Mouse (Mus musculus) heart, embryonic 10.5 days (tissue): ENCODE measurements around the gene Susd3. TPM values are rescaled to one million over a fixed set of nuclear protein-coding genes. Genes with fewer than 3 reads are reported as not detected.
A peak's percentile ranks its signal among the peaks of the same experiment; 100 is the strongest.

Experiments used
- DNase-seq: peaks from one replicate; pipeline ENCODE4 v3.0.0-alpha.2; 2017; ENCODE audit warnings: low spot score
- H3K27ac ChIP-seq: fragments of 300-500 bp; sonication (generic); 2 replicates; pipeline ENCODE4 v1.5.1; 2016; ENCODE audit warnings: mild to moderate bottlenecking
- H3K27me3 ChIP-seq: fragments of 300-500 bp; sonication (generic); 2 replicates; pipeline ENCODE4 v1.6.1; 2016; ENCODE audit warnings: mild to moderate bottlenecking; ENCODE audit not compliant: poor library complexity, insufficient read depth, severe bottlenecking
- H3K36me3 ChIP-seq: fragments of 300-500 bp; sonication (generic); 2 replicates; pipeline ENCODE4 v1.6.1; 2016; ENCODE audit warnings: mild to moderate bottlenecking, moderate library complexity
- H3K4me1 ChIP-seq: fragments of 300-500 bp; sonication (generic); 2 replicates; pipeline ENCODE4 v1.6.1; 2016; ENCODE audit warnings: mild to moderate bottlenecking
- H3K4me3 ChIP-seq: fragments of 300-500 bp; sonication (generic); 2 replicates; pipeline ENCODE4 v1.5.1; 2016; ENCODE audit warnings: mild to moderate bottlenecking, moderate library complexity
- H3K9me3 ChIP-seq: fragments of 300-500 bp; sonication (generic); 2 replicates; pipeline ENCODE4 v1.6.1; 2016; ENCODE audit warnings: mild to moderate bottlenecking, moderate library complexity
- WGBS: fragments of 180-500 bp; shearing (Covaris S2); methylation state at CpG from one replicate; pipeline ENCODE4 v1.1.7; 2016; 5-methylcytosine and 5-hydroxymethylcytosine counted together
- polyA plus RNA-seq: library from polyadenylated mRNA; unstranded; fragments of >200 nt; fragmentation: Nextera tagmentation; extraction: Ambion mirVana; gene quantifications from 2 replicates; pipeline ENCODE4 v1.2.1, GENCODE M21; 2016

Gene Susd3
- polyA plus RNA-seq = 0.41 and 1.1 TPM in 2 replicates

GRCm38 (mm10) chr13:49248467-49248862 is at the start of gene Susd3:
TSS of gene Susd3 (minus strand) at chr13:49248706.
- Histone ChIP-seq H3K27me3 (peaks cover 63% of the 10 kb centered on the region), H3K27ac (peak within 1 kb of the TSS; percentile 52; the same call in 1 of the 2 replicates)
- WGBS = 13% methylated on average over 7 of the region's 8 CpGs

GRCm38 (mm10) chr13:49296270-49296669 is 47.8 kb upstream of the Susd3 start:
- Histone ChIP-seq H3K27me3 (no peaks in the 10 kb centered on the region), H3K9me3 (no peaks in the 10 kb centered on the region), H3K4me1 (no peaks in the 10 kb centered on the region; the same call in 1 of the 2 replicates), H3K27ac (no peak overlapping the region), H3K36me3 (no peaks in the 10 kb centered on the region), H3K4me3 (no peak overlapping the region)
- DNase-seq = no peak
- WGBS = 84% methylated on average over 7 of the region's 7 CpGs

More at GRCm38 (mm10) chr13:49248467-49248862, at the start of gene Susd3:
- DNase-seq = no peak
- H3K36me3 ChIP-seq = no peaks in the 10 kb centered on the region
- peaks cover 16% of the 10 kb centered on the region for H3K4me1 ChIP-seq
- no peaks in the 10 kb centered on the region for H3K9me3 ChIP-seq
- H3K4me3 ChIP-seq = peak within 1 kb of the TSS; percentile 60

GRCm38 (mm10) chr13:49294108-49294507 is 45.6 kb upstream of the Susd3 start:
- H3K4me3 ChIP-seq = no peak overlapping the region
- no peak overlapping the region for H3K27ac ChIP-seq
- no peaks in the 10 kb centered on the region for H3K27me3 ChIP-seq
- no peak for DNase-seq
- no peaks in the 10 kb centered on the region for H3K9me3 ChIP-seq
- H3K4me1 ChIP-seq = peaks cover 3% of the 10 kb centered on the region; the same call in 1 of the 2 replicates
- WGBS = 72% methylated on average over 9 of the region's 9 CpGs
- no peaks in the 10 kb centered on the region for H3K36me3 ChIP-seq

- Histone ChIP-seq H3K4me3 (no peak overlapping the region), H3K9me3 (no peaks in the 10 kb centered on the region), H3K36me3 (no peaks in the 10 kb centered on the region), H3K4me1 (0 out of 2 replicates have a peak, but pooled peaks cover 3% of the 10 kb centered on the region), H3K27me3 (no peaks in the 10 kb centered on the region), H3K27ac (no peak overlapping the region)
- no peak for DNase-seq
- WGBS = 87% methylated on average over 6 of the region's 6 CpGs
Observed at GRCm38 (mm10) chr13:49291949-49292348, 43.4 kb upstream of the Susd3 start.

- no peaks in the 10 kb centered on the region for H3K9me3 ChIP-seq
- 45% methylated on average over 1 of the region's 1 CpGs for WGBS
- H3K27ac ChIP-seq = no peak overlapping the region
- 0 out of 2 replicates have a peak, but pooled peaks cover 3% of the 10 kb centered on the region for H3K4me1 ChIP-seq
- H3K36me3 ChIP-seq = no peaks in the 10 kb centered on the region
- no peaks in the 10 kb centered on the region for H3K27me3 ChIP-seq
- DNase-seq = no peak
- no peak overlapping the region for H3K4me3 ChIP-seq
Observed at GRCm38 (mm10) chr13:49291398-49291797, 42.9 kb upstream of the Susd3 start.

GRCm38 (mm10) chr13:49287224-49287623 is 38.7 kb upstream of the Susd3 start:
- no peak overlapping the region for H3K27ac ChIP-seq
- WGBS = 84% methylated on average over 6 of the region's 6 CpGs
- no peak overlapping the region for H3K4me3 ChIP-seq
- H3K4me1 ChIP-seq = peaks cover 7% of the 10 kb centered on the region; the same call in 1 of the 2 replicates
- no peaks in the 10 kb centered on the region for H3K9me3 ChIP-seq
- 0 out of 2 replicates have a peak, but pooled peaks cover 3% of the 10 kb centered on the region for H3K36me3 ChIP-seq
- no peak for DNase-seq
- H3K27me3 ChIP-seq = no peaks in the 10 kb centered on the region

GRCm38 (mm10) chr13:49286750-49287149 is 38.2 kb upstream of the Susd3 start:
- Histone ChIP-seq H3K36me3 (0 out of 2 replicates have a peak, but pooled peaks cover 3% of the 10 kb centered on the region), H3K4me1 (peaks cover 11% of the 10 kb centered on the region; the same call in 1 of the 2 replicates), H3K4me3 (no peak overlapping the region), H3K9me3 (no peaks in the 10 kb centered on the region), H3K27ac (no peak overlapping the region), H3K27me3 (no peaks in the 10 kb centered on the region)
- WGBS = 77% methylated on average over 3 of the region's 3 CpGs
- no peak for DNase-seq

- no peak overlapping the region for H3K27ac ChIP-seq
- 0 out of 2 replicates have a peak, but pooled peaks cover 8% of the 10 kb centered on the region for H3K36me3 ChIP-seq
- H3K9me3 ChIP-seq = no peaks in the 10 kb centered on the region
- DNase-seq = no peak
- H3K27me3 ChIP-seq = no peaks in the 10 kb centered on the region
- H3K4me1 ChIP-seq = peaks cover 9% of the 10 kb centered on the region; the same call in 1 of the 2 replicates
- 44% methylated on average over 9 of the region's 9 CpGs for WGBS
- H3K4me3 ChIP-seq = no peak overlapping the region
Observed at GRCm38 (mm10) chr13:49283686-49284085, 35.2 kb upstream of the Susd3 start.

- WGBS = 41% methylated on average over 2 of the region's 2 CpGs
- Histone ChIP-seq H3K9me3 (no peaks in the 10 kb centered on the region), H3K4me1 (peaks cover 9% of the 10 kb centered on the region; the same call in 1 of the 2 replicates), H3K36me3 (0 out of 2 replicates have a peak, but pooled peaks cover 8% of the 10 kb centered on the region), H3K27me3 (no peaks in the 10 kb centered on the region), H3K27ac (no peak overlapping the region), H3K4me3 (no peak overlapping the region)
- DNase-seq = no peak
Observed at GRCm38 (mm10) chr13:49282168-49282567, 33.7 kb upstream of the Susd3 start.

- 0 out of 2 replicates have a peak, but pooled peaks cover 7% of the 10 kb centered on the region for H3K4me1 ChIP-seq
- H3K4me3 ChIP-seq = no peak overlapping the region
- no peak overlapping the region for H3K27ac ChIP-seq
- DNase-seq = no peak
- no peaks in the 10 kb centered on the region for H3K9me3 ChIP-seq
- H3K27me3 ChIP-seq = no peaks in the 10 kb centered on the region
- no peaks in the 10 kb centered on the region for H3K36me3 ChIP-seq
- 55% methylated on average over 5 of the region's 5 CpGs for WGBS
Observed at GRCm38 (mm10) chr13:49271831-49272765, 23.6 kb upstream of the Susd3 start.

- Histone ChIP-seq H3K4me1 (0 out of 2 replicates have a peak, but pooled peaks cover 7% of the 10 kb centered on the region), H3K27ac (no peak overlapping the region), H3K9me3 (no peaks in the 10 kb centered on the region), H3K27me3 (no peaks in the 10 kb centered on the region; the same call in 1 of the 2 replicates), H3K4me3 (no peak overlapping the region), H3K36me3 (no peaks in the 10 kb centered on the region)
- whole genome bisulfite sequencing = 73% methylated on average over 8 of the region's 8 CpGs
- no peak for DNase-seq
Observed at GRCm38 (mm10) chr13:49270500-49270899, 22.0 kb upstream of the Susd3 start.

- no peaks in the 10 kb centered on the region for H3K9me3 ChIP-seq
- H3K27me3 ChIP-seq = peaks cover under 1% of the 10 kb centered on the region; the same call in 1 of the 2 replicates
- H3K27ac ChIP-seq = no peak overlapping the region
- H3K4me3 ChIP-seq = no peak overlapping the region
- no peaks in the 10 kb centered on the region for H3K36me3 ChIP-seq
- no peak for DNase-seq
- WGBS = 50% methylated on average over 2 of the region's 2 CpGs
- H3K4me1 ChIP-seq = peaks cover 20% of the 10 kb centered on the region
Observed at GRCm38 (mm10) chr13:49267645-49268044, 19.1 kb upstream of the Susd3 start.
